Comparison of ENCODE assay signal across 7 mouse cellular contexts in the genomic region with DNA sequence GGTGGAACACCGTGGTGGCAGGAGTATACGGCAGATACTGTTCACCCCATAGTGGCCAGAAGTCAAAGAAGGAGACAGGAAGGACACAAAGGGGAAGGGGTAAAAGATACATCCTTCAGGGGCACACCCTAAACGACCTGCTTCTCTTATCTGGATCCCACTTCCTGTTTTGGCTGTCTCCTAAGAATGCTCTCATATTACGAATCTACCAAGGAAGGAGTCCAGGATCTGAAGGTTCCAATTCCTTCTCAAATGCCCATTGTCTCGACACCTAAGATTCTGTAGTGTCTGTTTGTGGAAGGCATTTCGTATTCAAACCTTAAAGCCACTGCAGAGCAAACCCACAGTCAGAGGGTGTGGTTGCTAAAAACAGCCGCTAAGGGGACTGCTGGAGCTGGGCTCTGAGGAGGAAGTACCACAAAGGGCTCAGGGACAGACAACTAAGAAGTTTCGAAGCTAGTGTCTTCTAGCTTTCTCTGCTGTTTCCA. TPM values are rescaled to one million over a fixed set of nuclear protein-coding genes. Genes with fewer than 3 reads are reported as not detected.
A peak's percentile ranks its signal among the peaks of the same experiment; 100 is the strongest.
DNase-seq lines count a peak whose midpoint lies in the region; ATAC-seq and TF ChIP-seq lines count a peak whose summit lies in the region.

No protein-coding gene starts in this region.

- H3K27me3 ChIP-seq in ES-Bruce4 (ENCODE audit: control insufficient read depth, insufficient read depth, low read length, poor library complexity, severe bottlenecking): no peaks in the 10 kb centered on the region; the same call in 1 of the 2 replicates
- no peaks in the 10 kb centered on the region for H3K27me3 ChIP-seq in kidney, embryonic 14.5 days (ENCODE audit: control insufficient read depth, insufficient read depth, low read length)

- no peak for TF ChIP-seq POLR2A in ES-Bruce4 (IDR thresholded peaks at IDR 0.05; ENCODE audit: insufficient read depth, low read length)

- DNase-seq in heart, postnatal 36 days: peak; percentile 28 to 42
- DNase-seq in monocyte, adult 2 months (ENCODE audit: low read depth in 1 of 2, low spot score in 2 of 2): peak; percentile 62 to 71
- DNase-seq in MN1 (ENCODE audit: low spot score): no peak
- DNase-seq in cerebellum, adult 9-10 months: no peak

- H3K27ac ChIP-seq in ES-Bruce4 (ENCODE audit: insufficient read depth, low read length): peak overlapping the region; percentile 45
- H3K27ac ChIP-seq in brown adipose tissue, adult 24 weeks (replicated peaks; ENCODE audit: low read depth, low read length): peak overlapping the region; percentile 86
- H3K27ac ChIP-seq in kidney, embryonic 14.5 days (ENCODE audit: low read depth, low read length): no peak overlapping the region

- no peak for ATAC-seq in kidney, embryonic 14.5 days (ENCODE audit: low FRiP score, low TSS enrichment)

- no peak for TF ChIP-seq CTCF in ES-Bruce4 (IDR thresholded peaks at IDR 0.05; ENCODE audit: low read depth, low read length)

- no peaks in the 10 kb centered on the region for H3K9me3 ChIP-seq in ES-Bruce4 (replicated peaks; ENCODE audit: control insufficient read depth, insufficient read depth, low read length, poor library complexity, severe bottlenecking)
- no peaks in the 10 kb centered on the region for H3K9me3 ChIP-seq in kidney, embryonic 14.5 days (ENCODE audit: control insufficient read depth, low read length)

- intact Hi-C loops in heart, postnatal 36 days (cut with DNase I): no loop called here

- TF ChIP-seq EP300 in ES-Bruce4 (IDR thresholded peaks at IDR 0.05; ENCODE audit: insufficient read depth, low read depth, low read length): no peak

- no peak overlapping the region for H3K9ac ChIP-seq in ES-Bruce4 (ENCODE audit: low read depth, poor library complexity, severe bottlenecking)
- H3K9ac ChIP-seq in kidney, embryonic 14.5 days (ENCODE audit: low read depth, low read length): no peak overlapping the region

- no peaks in the 10 kb centered on the region for H3K36me3 ChIP-seq in ES-Bruce4 (ENCODE audit: control insufficient read depth, insufficient read depth, low read length, poor library complexity, severe bottlenecking)
- H3K36me3 ChIP-seq in kidney, embryonic 14.5 days (ENCODE audit: control insufficient read depth, insufficient read depth, low read length): no peaks in the 10 kb centered on the region

- WGBS in kidney, embryonic 14.5 days: 29% methylated on average over 8 of the region's 8 CpGs

- no peak overlapping the region for H3K4me3 ChIP-seq in ES-Bruce4 (ENCODE audit: low read depth, low read length)
- H3K4me3 ChIP-seq in brown adipose tissue, adult 24 weeks (ENCODE audit: insufficient read depth, low read depth, low read length): no peak overlapping the region
- H3K4me3 ChIP-seq in kidney, embryonic 14.5 days (ENCODE audit: low read length): no peak overlapping the region

- H3K4me1 ChIP-seq in ES-Bruce4 (ENCODE audit: control insufficient read depth, insufficient read depth, low read length): peaks cover 4% of the 10 kb centered on the region
- H3K4me1 ChIP-seq in brown adipose tissue, adult 24 weeks (ENCODE audit: control insufficient read depth, insufficient read depth, insufficient read length, low read length): peaks cover 17% of the 10 kb centered on the region; the same call in 1 of the 2 replicates
- H3K4me1 ChIP-seq in kidney, embryonic 14.5 days (ENCODE audit: control insufficient read depth, insufficient read depth, low read length): no peaks in the 10 kb centered on the region

- H3K4me2 ChIP-seq in kidney, embryonic 14.5 days (replicated peaks; ENCODE audit: low read depth, low read length): no peak overlapping the region

RNA-seq across cellular contexts. Expression of a gene that starts 39.7 kb away (rescaled TPM):
- polyA plus RNA-seq in ES-Bruce4 (2011; ENCODE audit: insufficient read depth, insufficient read length, low read depth, missing spikeins): not detected in 2 replicates
- polyA plus RNA-seq in brown adipose tissue, adult 24 weeks (2012; ENCODE audit: insufficient read depth, insufficient read length, missing spikeins): 0.54 and 0.59 TPM in 2 replicates
- total RNA-seq in heart, postnatal 36 days (2021): 1 to 10 TPM; 1.1 to 1.3 TPM
- polyA plus RNA-seq in kidney, embryonic 14.5 days (2014; fragmentation: Nextera tagmentation; extraction: Ambion mirVana): 1.8 and 2.9 TPM in 2 replicates

RNA-seq across cellular contexts. Expression of a gene that starts 49.4 kb away (rescaled TPM):
- polyA plus RNA-seq in ES-Bruce4 (2011; ENCODE audit: insufficient read depth, insufficient read length, low read depth, missing spikeins): not detected in 2 replicates
- polyA plus RNA-seq in brown adipose tissue, adult 24 weeks (2012; ENCODE audit: insufficient read depth, insufficient read length, missing spikeins): not detected in 2 replicates
- not detected for total RNA-seq in heart, postnatal 36 days (2021)
- not detected in 2 replicates for polyA plus RNA-seq in kidney, embryonic 14.5 days (2014; fragmentation: Nextera tagmentation; extraction: Ambion mirVana)

Comparison
In these comparisons a context has a peak if more than half of its experiments do, and no peak if none do; other contexts are left out.
1. DNase-seq: peak in heart, postnatal 36 days (2 of 2) and monocyte, adult 2 months (2 of 2); none in MN1 (single experiment) and cerebellum, adult 9-10 months (single experiment).